In the genomic region with DNA sequence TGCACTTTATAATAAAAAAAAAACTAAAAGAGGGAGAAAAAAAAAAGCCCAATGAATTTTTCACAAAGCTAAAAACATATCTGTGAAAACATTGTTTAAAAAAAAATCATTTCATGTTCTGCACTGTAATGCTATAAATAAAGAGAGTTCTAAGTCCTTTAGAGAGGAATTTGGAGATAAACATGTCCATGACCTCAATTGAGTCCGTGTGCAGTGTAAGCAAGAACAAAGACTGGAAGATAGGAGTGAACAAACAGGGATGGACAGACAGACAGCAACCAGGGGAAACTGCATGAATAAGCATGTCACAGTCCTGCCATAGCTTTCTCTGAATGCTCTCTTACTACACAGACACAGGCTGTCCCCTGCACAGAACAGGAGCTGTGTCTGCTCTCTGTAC, we compare ENCODE assay signal across 25 mouse cellular contexts.
"Had no signal": no experiment of that assay in that cellular context is flagged by ENCODE, and none has a peak within 500 bp of the region (broad histone marks: within the 10 kb centered on the region; RNA-seq: fewer than 3 reads in every experiment).

No protein-coding gene starts in this region.

- H3K9ac ChIP-seq: heart, embryonic 13.5 days; heart, embryonic 15.5 days; hindbrain, embryonic 13.5 days; hindbrain, embryonic 15.5 days; kidney, embryonic 15.5 days; limb, embryonic 13.5 days; limb, embryonic 15.5 days; liver, embryonic 12.5 days; liver, embryonic 14.5 days had no signal

- H3K4me1 ChIP-seq: hindbrain, embryonic 13.5 days; hindbrain, embryonic 15.5 days; kidney, embryonic 15.5 days; limb, embryonic 13.5 days; limb, embryonic 15.5 days had no signal

- H3K36me3 ChIP-seq: hindbrain, embryonic 15.5 days; liver, embryonic 12.5 days had no signal

- H3K4me2 ChIP-seq: heart, embryonic 11.5 days; heart, embryonic 13.5 days; heart, embryonic 15.5 days; hindbrain, embryonic 13.5 days; hindbrain, embryonic 15.5 days; kidney, embryonic 15.5 days; limb, embryonic 13.5 days; limb, embryonic 15.5 days; liver, embryonic 12.5 days had no signal

- H3K4me3 ChIP-seq: heart, adult 2 months; heart, embryonic 13.5 days; heart, embryonic 15.5 days; hindbrain, embryonic 13.5 days; hindbrain, embryonic 15.5 days; kidney, embryonic 15.5 days; limb, embryonic 13.5 days; limb, embryonic 15.5 days; liver, embryonic 12.5 days had no signal

- H3K9me3 ChIP-seq: heart, embryonic 15.5 days; hindbrain, embryonic 13.5 days; hindbrain, embryonic 15.5 days; kidney, embryonic 15.5 days; limb, embryonic 13.5 days; limb, embryonic 15.5 days; liver, embryonic 12.5 days had no signal

- H3K27ac ChIP-seq: heart, adult 2 months; heart, embryonic 13.5 days; heart, embryonic 15.5 days; hindbrain, embryonic 13.5 days; hindbrain, embryonic 15.5 days; hindbrain, postnatal 0 days; kidney, embryonic 15.5 days; kidney, postnatal 0 days; limb, embryonic 13.5 days; limb, embryonic 15.5 days; liver, embryonic 12.5 days; liver, embryonic 14.5 days had no signal

- DNase-seq: gastrocnemius, postnatal 14 days; gastrocnemius, postnatal 36 days; heart, adult 2 months; heart, postnatal 36 days; kidney, adult 11 months; kidney, adult 2 months; kidney, adult 9 months; kidney, postnatal 14 days; kidney, postnatal 36 days; layer of hippocampus, adult 9-11 months; layer of hippocampus, postnatal 36 days; left cerebral cortex, postnatal 4 days had no signal

- ATAC-seq: hindbrain, postnatal 0 days; intestine, embryonic 16.5 days; liver, embryonic 12.5 days had no signal

- H3K27me3 ChIP-seq: heart, embryonic 13.5 days; heart, embryonic 15.5 days; hindbrain, embryonic 13.5 days; hindbrain, embryonic 15.5 days; kidney, embryonic 15.5 days; limb, embryonic 13.5 days; limb, embryonic 15.5 days; liver, embryonic 12.5 days had no signal
